Mouse (Mus musculus): ENCODE measurements at regions not wholly inside any gene's neighbourhood (a gene's known extent, or its start where the extent isn't known, plus 50 kb on each side); places are given as distances from the start of the nearest gene placed in this dataset.

- H3K4me2 ChIP-seq = peak overlapping the region; percentile 49
- WGBS = 29% methylated on average over 5 of the region's 5 CpGs
- H3K27me3 ChIP-seq = peaks cover 19% of the 10 kb centered on the region
- peaks cover 57% of the 10 kb centered on the region for H3K4me1 ChIP-seq (replicated peaks)
- no peak for ATAC-seq (ENCODE audit: low read depth)
- H3K9ac ChIP-seq = peak overlapping the region; percentile 63
- H3K36me3 ChIP-seq = no peaks in the 10 kb centered on the region
- H3K9me3 ChIP-seq = no peaks in the 10 kb centered on the region
- peak overlapping the region; percentile 6; the same call in 1 of the 2 replicates for H3K4me3 ChIP-seq
- peak overlapping the region; percentile 92 for H3K27ac ChIP-seq (replicated peaks)
Observed at GRCm38 (mm10) chr19:45310291-45310881, 53.1 kb upstream of the Btrc start.

- Histone ChIP-seq H3K4me3 (peak overlapping the region; percentile 6; the same call in 1 of the 2 replicates), H3K27ac (replicated peaks) (peak overlapping the region; percentile 92), H3K4me2 (peak overlapping the region; percentile 49), H3K9me3 (no peaks in the 10 kb centered on the region), H3K4me1 (replicated peaks) (peaks cover 57% of the 10 kb centered on the region), H3K27me3 (peaks cover 19% of the 10 kb centered on the region), H3K36me3 (no peaks in the 10 kb centered on the region), H3K9ac (peak overlapping the region; percentile 63)
- 7% methylated on average over 15 of the region's 15 CpGs for WGBS
- ATAC-seq (ENCODE audit: low read depth) = peak; percentile 68
Observed at GRCm38 (mm10) chr19:45310944-45311603, 52.5 kb upstream of the Btrc start.

DNA sequence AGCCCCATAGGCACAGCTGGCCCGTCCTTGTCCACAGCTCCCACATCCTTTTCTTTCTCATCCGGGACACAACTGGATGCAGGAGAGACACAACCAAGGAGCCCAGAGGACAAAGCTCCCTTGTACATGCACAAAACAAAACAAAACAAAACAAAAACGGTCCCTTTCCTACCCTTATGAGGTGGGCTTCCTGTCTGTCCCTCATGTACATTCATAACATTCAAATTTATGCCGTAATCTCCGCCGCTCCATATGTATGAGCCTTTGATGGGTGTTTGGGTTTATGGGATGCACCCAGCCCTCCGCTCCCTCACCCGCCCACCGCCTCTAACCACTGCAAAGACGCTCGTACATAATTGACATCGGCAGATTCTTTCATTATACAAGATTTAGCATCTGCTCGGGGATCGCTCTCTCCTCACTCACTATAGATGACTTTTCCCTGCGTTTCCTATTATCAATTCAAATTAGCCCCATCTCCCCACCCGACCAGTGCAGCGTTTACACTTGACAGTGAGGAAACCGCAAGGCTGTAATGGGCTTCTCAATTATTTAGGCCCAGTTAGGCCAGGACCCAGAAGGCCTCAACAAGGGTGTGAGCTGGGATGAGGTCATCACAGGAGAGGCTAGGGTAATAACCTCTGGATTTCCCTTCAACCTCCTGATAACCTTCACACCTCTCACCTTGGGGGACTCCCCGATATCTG, 51.5 kb upstream of the Btrc start:
- peak overlapping the region; percentile 63 for H3K9ac ChIP-seq

DNA sequence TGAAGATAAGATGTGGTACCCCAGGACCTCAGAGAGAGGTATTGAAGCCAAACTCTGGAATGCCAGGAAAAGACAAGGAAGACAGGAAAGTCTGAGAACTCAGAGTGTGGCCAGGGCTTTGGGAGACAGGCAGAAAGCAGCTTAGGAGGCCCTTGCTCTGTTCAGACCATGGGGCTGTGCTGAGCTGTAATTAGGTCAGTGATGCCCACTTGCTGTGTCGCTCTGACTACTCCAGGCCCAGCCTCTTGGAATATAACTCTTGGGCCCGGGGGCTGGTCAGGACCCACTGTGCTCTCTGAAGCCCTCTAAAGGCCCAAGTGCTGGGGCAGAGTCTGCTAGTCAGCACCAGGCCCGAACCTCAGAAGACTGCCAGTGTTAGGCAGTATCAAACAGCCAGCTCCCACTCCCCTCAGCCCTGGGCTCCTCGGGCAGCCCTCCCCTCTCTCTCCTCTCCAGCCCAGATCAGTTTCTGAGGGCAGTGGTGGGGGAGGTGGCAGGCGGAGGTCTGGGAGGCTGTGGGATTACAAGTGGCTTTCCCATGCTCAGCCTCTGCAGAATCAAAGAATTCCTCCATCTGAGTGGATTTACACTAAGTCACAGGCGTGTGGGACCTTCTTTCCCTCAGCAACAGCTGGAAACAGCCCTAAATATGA, 50.7 kb upstream of the Btrc start:
- ATAC-seq (ENCODE audit: low read depth) = peak; percentile 3; the same call in 1 of the 2 replicates
- Histone ChIP-seq H3K9ac (peak overlapping the region; percentile 22), H3K4me1 (replicated peaks) (peaks cover 52% of the 10 kb centered on the region), H3K9me3 (no peaks in the 10 kb centered on the region), H3K27me3 (peaks cover 10% of the 10 kb centered on the region; the same call in 1 of the 2 replicates), H3K36me3 (no peaks in the 10 kb centered on the region), H3K4me3 (no peak overlapping the region), H3K4me2 (no peak overlapping the region), H3K27ac (replicated peaks) (peak overlapping the region; percentile 92)
- 13% methylated on average over 6 of the region's 6 CpGs for WGBS

More for the DNA sequence above, 51.5 kb upstream of the Btrc start:
- no peak overlapping the region for H3K4me3 ChIP-seq
- H3K4me1 ChIP-seq (replicated peaks) = peaks cover 52% of the 10 kb centered on the region
- 21% methylated on average over 19 of the region's 19 CpGs for WGBS
- no peaks in the 10 kb centered on the region for H3K9me3 ChIP-seq
- H3K27me3 ChIP-seq = peaks cover 13% of the 10 kb centered on the region; the same call in 1 of the 2 replicates
- H3K27ac ChIP-seq (replicated peaks) = peak overlapping the region; percentile 92
- no peaks in the 10 kb centered on the region for H3K36me3 ChIP-seq
- H3K4me2 ChIP-seq = peak overlapping the region; percentile 49
- ATAC-seq (ENCODE audit: low read depth) = peak; percentile 45

Data from neural tube, embryonic 13.5 days (tissue).